Mouse (Mus musculus): ENCODE data around the gene Evl. TPM values are rescaled to one million over a fixed set of nuclear protein-coding genes. Genes with fewer than 3 reads are reported as not detected.
A peak's percentile ranks its signal among the peaks of the same experiment; 100 is the strongest.

Evl gene
- total RNA-seq, 2 experiments from 2014 or later = 73.4 to 96.9 TPM

DNA sequence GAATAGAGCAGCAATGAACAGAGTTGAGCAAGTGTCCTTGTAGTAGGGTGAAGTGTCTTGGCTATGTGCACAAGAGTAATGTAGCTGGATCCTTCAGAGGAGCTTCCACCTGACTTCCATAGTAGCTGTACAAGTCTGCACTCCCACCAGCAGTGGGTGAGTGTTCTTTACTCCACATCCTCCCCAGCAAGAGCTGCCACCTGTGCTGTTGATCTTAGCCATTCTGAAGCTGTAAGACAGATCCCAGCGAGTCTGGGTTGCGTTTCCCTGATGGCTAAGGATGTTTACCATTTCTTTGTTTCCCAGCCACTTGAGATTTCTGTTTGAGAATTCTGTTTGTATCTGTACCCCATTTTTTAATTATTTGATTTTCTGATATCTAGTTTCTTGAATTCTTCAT lies 35.6 kb downstream of the Evl start:
- no peak for DNase-seq

DNA sequence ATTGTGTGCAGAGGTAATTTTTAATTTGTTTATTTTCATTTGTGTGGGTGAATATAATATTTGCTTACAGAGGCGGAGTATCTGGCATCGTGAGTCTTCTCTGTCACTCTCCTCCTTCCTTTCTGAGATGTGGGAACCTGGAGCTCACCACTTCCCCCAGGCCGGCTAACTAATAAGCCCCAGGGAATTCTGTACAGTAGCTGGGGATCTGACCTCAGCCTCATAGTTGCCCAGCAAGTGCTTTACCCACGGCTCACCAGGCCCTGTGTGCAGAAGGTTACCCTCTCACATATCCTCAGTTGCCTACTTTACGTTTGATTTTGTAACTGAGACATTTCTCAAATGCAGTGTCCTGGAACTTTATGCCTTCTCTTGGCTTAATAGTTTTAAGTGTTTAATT lies 37.1 kb downstream of the Evl start:
- DNase-seq = no peak

DNA sequence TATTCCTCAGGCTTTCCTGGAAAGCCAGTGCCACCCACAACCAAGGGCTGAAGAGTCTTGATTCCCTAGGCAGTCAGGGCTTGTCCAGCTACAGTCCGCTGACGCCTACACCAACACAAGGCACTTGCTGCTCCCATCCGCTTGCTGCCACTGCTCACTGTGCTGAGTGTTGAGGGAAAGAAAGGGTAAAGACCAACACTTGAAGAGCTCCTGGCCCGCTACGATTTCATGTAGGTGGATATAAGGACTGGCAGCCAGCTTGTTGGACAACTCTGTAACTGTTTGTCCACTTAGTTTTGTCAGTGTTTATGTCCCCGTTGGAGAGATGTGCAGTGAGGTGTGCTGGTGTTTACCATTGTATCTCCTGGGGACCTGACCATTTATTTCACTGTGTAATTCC lies 38.3 kb downstream of the Evl start:
- no peak for DNase-seq

DNA sequence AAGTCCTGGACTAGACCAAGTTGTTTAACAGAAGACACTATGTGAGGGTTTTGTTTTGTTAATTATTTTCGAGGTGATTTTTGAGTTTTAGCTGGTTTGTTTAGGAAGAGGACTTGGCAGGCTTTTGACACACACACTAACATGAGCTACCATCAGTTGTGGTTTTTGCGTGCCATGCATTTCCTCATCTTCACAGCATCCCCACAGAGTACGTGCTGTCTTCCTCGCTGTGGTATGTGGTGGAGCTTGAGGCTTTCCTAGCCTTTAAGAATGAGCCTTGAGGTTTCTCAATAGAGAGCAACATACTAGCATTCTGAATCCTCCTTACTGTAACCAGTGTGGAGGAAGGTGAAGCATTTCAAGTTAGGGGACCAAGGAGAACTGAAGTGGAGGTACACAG lies 46.3 kb downstream of the Evl start:
- DNase-seq = no peak

DNA sequence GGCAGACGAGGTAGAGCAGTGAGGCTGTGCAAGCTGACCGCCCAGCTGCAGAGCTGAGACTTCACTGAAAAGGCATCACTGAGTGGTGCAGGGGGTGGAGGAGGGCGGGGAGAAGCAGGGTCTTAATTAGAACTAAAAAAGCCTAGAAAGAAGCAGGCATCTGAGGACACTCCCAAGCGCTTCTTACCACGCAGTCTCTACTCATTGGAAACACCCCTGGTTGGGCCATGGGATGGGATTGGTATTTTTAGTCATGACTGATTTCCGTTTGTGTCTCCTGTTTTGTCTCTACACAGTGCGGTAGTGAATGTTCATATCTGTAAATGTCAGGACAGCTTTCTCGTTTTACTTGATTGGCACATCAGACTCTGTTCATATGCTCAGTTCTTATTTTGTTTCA lies 46.8 kb downstream of the Evl start:
- DNase-seq = no peak

DNA sequence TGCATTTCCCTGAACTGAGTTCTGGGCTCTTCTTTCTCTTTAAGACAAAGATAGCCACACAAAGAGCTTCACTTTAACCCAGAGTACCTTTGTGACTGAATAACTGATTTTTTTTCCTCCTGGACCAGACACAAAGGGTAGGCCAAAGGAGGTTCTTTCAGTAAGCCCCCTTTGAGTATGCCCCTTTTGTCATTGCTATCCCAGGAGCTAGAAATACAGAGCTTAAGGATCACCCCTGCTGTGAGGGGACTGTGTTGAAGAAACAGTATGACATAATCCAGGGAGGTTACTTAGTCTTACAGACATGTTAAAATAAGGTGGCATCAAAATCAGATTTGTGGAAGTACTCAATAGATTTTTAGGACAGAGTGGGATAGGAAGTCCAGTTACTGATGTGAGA lies 50.0 kb downstream of the Evl start:
- no peak for DNase-seq

DNA sequence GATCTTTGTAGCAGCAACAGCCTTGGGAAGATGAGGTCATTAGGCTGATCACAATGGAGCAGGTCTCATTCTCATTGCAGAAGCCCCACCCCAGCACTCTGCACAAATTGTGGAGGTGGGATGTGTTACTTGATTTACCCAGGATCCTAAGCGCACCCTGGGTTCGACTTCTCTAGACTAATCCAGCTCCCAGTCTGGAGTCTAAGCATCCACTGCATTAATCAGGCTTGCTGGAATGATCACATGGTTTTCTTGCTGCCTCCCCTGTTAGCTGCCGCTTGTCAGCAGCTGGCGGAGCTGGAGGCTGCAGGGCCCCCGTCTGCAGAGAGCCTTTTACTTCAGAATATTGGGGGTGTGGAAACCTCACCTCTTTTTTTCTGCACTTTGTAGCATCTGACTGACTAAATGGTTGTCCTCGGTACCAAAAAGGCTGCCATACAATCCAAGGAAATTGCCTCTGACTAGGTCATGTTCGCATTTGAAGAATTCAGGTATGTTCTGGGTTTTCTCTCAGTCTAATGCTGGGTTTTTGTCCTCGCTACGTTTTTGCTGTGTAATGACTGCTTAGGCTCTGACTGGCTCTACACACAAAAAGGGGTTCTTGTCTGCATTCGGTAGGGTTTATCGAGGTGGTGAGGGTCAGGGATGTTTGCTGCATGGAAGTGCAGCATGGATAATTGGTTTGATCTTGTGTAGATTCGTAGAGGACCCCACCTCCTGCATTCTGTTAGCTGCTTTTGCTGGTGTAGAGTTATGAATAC lies 51.2 kb downstream of the Evl start:
- no peak for DNase-seq

DNA sequence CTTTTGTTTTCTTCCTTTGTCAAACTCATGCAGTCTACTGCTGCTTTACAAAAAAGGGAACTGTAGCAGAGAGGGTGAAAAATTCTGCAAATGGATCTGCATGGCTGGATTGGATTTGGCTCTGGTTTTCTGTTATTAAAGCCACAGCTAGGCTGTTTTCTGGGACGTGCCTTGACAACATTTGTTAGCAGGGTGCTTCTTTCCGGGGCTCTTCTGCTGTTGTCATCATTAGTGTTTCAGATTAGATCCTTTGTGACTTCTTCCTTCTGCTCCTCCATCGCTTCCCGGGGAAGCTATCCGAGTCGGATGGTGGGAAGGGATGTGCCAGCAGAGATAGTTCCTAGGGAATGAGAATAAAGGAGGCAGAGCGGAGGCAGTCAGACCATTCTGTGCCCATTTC lies 51.8 kb downstream of the Evl start:
- DNase-seq = no peak

DNA sequence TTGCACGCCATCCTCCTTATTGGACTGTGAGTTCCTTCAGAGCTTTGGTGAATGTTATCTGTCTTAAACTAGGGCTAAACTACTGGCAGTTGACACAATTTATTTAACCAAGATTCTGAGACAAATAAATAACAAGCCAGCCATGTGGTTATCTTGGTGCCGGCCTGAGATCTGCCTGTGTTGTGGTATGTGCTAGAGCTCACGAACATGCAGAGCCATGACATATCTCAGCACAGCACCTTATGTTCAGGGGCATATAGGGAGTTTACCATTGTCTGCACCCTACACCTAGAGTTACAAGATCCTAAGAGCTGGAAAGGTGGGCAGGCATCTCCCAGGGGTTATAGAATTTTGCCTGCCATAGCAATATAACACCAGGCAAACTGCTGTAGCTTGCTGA lies 54.9 kb downstream of the Evl start:
- no peak for DNase-seq

DNA sequence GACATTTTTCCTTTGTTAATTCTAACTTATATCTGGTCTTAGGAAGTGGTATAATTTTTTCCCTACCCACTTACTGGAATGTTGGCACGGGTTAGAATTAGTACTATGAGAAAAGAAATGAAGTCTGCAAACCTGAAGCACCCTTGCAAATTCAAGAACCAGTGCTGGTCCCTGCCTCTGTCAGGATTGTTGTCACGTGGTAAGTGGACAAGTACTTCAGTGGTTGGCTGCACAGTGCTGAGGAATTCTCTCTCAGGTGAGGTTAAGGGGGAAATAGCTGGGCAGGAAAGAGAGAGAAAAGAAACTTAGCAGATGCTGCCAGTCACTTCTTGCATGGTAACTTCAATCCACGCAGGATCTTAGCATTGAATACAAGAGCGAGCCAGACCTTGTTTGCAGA lies 55.7 kb downstream of the Evl start:
- no peak for DNase-seq

DNA sequence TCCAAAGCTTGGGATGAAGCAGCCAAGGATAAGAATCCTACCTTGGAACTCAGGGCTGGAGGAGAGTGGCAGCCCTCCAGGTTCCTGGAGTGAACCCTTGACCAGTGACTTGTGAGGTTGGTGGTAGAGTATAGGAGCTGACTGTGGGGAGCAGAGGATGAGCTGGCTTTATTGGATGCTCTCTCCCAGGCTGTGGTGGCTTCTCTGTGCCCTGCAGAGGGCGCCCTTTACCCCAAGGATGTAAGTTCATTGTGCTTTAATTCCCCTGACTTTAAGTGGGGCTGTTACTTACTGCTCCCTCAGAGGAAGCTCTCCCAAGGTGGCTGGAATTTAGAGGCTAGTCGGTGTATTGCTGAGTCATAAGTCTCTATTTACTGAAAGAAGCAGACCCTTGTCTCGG lies 58.6 kb downstream of the Evl start:
- DNase-seq = peak; percentile 78

DNA sequence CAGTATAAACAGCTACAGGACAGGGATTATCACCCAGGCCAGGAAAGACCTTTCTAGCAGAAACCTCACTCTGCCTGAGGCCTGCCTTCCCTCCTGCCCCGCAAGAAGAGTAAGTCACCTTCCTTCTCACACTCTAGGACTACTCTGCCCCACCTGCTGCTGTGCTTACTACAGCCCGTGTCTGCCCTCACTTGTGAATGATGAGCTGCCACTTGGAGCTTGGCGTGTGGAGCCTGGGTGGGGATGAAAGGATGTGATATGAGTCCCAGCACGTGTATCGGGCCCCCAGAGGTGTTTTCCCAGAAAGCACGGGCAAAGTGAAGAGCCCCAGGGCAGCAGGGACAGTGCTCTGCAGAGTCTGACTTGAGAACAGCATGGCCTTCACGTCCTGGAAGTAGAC lies 63.0 kb downstream of the Evl start:
- DNase-seq = no peak

DNA sequence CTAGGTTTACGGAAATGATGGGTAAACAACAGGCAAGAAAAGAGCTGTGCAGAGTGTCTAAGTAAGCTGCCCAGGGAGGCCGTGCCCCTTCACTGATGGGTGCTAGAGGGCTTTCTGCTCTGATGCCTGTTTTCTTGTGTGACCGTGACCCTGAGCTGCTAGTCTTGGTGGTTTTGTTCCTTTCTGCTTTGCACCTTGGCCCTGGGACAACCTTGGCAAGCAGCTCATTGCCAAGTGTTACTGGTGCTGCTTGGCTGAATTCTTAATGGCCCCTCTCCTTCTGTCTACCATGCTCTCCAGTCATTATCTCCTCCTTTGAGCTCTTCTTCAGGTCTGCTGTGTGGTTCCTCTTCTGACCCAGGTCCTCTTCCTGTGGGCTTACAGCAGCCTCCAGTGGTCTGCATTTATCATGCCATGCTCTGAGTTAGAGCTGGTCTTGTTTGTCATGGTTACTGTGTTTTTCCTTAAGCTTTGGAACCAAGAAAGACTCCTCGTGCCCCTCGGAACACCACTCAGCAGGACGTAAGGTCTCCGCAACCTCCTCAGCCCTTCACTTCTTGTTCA lies 65.4 kb downstream of the Evl start:
- DNase-seq = peak; percentile 14

DNA sequence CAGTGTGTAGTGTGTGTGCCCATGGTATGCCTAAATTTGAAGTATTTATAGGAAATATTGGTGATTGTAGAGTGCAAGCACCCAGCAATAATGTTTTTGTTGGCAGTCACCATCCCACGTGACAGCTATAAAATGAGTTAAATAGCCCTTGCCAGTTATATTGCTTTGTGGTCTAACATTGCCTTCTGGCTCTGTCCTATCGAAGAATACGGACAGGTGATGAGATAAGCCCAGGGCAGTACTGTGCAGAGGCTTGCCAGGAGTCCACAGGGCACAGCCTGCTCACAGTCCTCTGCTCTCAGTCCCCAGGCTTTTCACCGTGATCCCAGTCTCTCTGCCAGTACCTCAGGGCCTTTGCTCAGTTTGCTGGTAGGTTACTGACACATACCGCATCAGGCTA lies 67.9 kb downstream of the Evl start:
- no peak for DNase-seq

DNA sequence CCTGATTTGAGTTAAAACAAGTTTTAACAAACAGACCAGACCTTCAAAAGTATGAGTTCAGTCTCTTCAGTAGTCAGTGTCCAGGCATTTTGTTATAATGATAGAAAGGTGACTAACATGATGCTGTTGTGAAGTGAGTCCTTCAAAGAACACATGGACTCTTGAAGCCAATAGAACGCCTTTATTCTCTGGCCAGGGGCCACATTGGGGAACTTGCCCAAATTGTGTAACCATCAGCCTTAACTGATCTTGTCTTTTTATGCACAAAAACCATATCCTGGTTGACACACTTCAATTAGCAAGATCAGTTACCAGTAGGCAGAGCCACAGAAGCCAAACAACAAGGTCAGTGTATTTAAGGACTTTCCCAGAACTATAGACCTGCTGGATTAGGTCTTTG lies 75.0 kb downstream of the Evl start:
- DNase-seq = no peak

DNA sequence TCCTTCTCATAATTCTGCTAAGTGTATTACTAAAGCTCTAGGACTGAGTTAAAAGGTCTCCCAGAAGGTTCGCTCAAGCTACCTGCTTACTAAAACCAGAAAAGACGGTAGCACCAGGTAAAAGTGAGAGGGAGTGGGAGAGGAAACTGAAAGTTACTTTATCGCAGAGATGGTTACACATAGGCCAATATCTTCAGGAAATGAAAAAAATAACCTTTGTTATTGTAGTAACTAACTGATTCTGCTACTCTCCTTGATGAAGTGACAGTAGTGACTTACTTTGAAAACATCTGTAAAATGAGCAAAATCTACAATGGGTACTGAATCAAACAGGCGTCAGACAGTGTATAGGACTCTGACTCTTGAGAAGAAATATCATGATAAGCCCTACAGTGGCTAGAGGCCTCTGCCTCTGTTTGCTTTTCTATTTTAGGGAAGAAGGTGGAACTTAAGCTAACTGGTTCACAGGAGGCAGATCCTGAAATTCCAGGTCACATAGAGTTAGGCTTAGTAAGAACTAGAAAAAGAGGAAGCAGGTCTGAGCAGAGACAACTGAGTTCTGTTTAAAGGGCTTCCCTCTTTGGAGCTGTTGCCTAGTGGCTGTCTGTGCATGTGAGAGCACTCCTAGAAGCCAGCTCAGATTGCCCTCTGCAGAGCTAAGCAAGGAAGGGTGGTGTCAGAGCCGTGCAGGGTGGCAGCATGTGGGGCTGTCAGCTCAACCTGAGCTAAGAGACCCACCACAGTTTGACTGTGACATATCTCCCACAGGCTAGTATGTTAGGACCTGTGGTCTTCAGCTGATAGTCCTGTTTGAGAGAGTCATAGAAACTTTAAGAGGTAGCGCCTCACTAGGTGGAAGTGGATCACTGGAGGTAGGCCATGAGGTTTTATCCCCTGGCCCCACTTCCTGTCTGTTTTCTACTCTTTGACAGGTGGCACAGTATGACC lies 76.5 kb downstream of the Evl start:
- no peak for DNase-seq

DNA sequence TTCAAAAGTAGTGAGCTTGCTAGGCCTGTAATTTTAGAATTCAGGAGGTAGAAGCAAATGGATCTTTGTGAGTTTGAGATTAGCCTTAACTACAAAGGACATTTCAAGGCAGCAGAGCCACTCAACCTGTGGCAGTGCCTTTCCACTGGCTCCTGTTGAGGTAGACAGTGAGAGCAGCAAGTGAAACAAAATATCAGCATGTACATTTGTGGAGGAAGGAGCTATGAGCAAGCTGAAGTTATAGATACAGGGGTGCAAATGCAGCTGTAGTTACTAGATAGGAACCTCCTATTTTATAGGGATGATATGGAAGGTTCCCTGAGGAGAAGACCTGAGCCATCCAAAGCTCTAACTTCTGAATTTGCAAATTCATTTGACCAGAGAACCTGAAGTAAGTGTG lies 78.0 kb downstream of the Evl start:
- no peak for DNase-seq

DNA sequence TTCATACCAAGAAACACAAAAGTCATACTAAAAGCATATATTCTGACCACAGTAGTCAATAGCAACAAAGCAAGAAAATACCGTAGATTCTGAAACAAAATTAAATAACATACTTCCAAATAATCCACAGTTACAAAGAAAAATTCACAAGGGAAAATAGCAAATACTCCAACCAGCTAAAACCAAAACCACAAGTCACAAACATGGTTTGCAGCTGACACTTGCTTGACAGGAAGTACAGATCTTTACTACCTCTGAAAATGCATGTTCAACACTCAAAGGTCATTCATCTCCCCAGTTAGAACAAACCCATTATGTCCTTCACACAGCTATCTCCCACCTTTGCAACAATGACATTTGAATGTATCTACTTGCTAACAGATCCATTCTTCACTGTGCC lies 79.5 kb downstream of the Evl start:
- no peak for DNase-seq

DNA sequence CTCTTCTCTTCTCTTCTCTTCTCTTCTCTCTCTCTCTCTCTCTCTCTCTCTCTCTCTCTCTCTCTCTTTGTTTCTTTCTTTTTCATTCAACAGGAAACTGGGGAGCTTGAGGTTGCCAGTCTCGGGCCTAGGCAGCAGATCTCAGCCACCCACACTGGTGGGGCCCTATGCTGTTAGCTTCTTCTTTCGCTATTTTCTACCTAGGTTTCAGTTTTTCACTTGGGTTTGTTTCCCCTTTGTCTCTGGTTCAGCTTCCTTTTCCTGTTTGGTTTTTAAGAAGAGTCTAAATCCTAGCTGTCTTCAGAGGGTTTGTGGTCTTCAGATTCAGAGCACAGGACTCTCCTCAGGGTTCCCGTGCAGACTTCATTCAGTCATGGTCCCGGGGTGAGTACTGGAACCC lies 81.0 kb downstream of the Evl start:
- DNase-seq = no peak

DNA sequence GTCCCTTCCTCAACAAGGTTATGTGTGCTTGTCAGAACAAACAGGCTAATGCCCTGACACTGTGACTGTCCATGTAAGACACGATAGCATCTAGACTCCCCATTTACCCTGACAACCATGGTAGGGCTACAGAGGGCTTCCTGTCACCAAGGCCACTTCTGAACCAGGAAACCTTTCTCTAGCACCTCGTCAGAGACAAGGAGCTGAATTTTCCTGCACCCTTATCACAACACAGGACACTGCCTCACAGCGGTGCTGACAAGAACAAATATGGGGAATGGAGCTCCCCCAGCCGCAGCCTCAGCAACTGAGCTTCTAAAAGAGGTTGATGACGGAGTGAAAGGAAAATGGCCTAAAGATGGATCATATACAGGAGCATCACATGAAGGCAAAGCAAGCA lies 82.9 kb downstream of the Evl start:
- DNase-seq = no peak

DNA sequence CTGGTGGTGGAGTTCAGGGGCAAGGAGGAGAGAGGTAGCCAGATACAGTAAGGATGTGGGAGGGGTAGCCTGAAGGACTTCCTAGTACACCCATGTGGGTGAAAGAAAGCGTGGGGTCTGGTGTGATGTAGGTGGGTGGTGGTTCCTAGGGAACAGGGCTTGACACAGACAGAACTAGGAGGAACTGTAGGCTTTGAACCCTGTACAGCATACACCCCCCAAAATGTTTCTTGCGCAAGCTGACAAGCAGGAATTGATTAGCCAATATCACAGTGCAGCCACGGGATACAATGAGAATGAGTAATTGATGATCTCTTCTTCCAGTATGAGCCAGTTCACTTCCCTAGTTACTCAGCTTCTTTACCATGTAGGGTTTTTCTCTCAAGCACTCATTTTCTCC lies 84.6 kb downstream of the Evl start:
- no peak for DNase-seq

DNA sequence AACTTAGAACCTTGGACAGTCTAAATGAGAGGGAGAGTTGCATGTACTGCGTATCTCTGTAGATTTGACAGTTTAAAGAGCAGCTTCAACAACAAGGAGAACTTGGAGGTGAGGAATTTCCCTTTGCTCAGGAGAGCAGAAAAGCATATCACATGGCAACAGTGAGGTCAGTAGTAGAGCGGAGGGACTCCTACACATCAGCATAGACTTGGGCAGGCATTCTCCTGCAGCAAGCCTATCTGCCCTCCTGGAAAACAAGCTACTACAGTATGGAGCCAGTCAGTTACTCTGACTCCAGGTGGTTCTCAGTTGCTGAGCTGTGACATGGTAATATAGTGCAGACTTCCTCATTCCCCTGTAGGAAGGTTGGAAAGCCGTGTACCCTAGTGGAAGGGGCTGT lies 87.5 kb downstream of the Evl start:
- no peak for DNase-seq

DNA sequence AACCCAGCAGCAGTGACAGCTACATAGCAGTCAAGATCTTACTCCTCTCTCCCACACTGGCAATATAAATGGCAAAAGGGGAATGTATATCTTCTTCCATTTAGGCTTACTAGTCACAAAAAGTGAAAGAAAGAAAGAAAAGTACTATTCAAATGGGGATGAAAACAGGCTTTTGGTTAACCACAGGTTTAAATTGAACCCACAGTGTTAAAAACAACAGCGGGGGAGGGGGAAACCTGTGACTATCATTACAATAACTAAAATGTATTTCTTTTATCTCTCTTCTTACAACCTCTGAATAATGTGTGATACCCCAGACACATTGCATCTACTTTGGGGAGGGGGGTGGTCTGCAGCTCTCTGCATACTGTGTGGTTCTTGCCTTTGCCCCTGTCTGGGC lies 91.7 kb downstream of the Evl start:
- DNase-seq = no peak

DNA sequence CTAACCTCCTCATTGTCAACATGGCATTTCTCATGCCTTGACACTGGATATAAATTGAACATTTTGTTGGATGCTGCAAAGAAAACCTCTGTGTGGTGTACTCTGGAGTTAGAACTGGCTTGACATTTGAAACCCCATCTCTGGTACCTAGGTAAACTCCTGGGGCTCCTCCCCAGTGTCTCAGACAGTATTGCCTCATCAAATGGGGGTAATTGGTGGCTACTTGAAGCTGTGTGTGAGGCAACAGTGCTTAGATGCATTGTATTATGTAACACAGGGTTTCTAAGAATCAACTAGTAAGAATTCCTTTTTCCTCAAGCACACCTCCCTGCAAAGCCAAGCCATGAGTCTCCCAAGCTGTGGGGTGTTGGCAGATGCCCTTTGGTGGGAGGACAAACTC lies 93.3 kb downstream of the Evl start:
- no peak for DNase-seq

All from adrenal gland, postnatal 10 days (tissue).